Mouse (Mus musculus) kidney, postnatal 10 days (tissue): Measurements from ENCODE around the gene Asb4.
A peak's percentile ranks its signal among the peaks of the same experiment; 100 is the strongest.

Source experiments
- DNase-seq: peaks from one replicate; pipeline ENCODE4 v3.0.0; 2021; ENCODE audit warnings: mixed read lengths

Gene Asb4

GRCm38 (mm10) chr6:5394971-5395370, 11.8 kb downstream of the Asb4 start:
- no peak for DNase-seq

GRCm38 (mm10) chr6:5396797-5397196, 13.6 kb downstream of the Asb4 start:
- no peak for DNase-seq

- DNase-seq: peak; percentile 82
Observed at GRCm38 (mm10) chr6:5401394-5401793, 18.2 kb downstream of the Asb4 start.

GRCm38 (mm10) chr6:5403095-5403815, 20.1 kb downstream of the Asb4 start:
- DNase-seq: no peak

- DNase-seq: no peak
Observed at GRCm38 (mm10) chr6:5404016-5404415, 20.8 kb downstream of the Asb4 start.

- DNase-seq: peak; percentile 34
Observed at GRCm38 (mm10) chr6:5408451-5409177, 25.4 kb downstream of the Asb4 start.

- no peak for DNase-seq
Observed at GRCm38 (mm10) chr6:5409676-5410075, 26.5 kb downstream of the Asb4 start.

GRCm38 (mm10) chr6:5410697-5411391, 27.7 kb downstream of the Asb4 start:
- peak; percentile 89 for DNase-seq

GRCm38 (mm10) chr6:5413282-5413681, 30.1 kb downstream of the Asb4 start:
- peak; percentile 37 for DNase-seq

- no peak for DNase-seq
Observed at GRCm38 (mm10) chr6:5421442-5421841, 38.3 kb downstream of the Asb4 start.

GRCm38 (mm10) chr6:5422386-5422785, 39.2 kb downstream of the Asb4 start:
- no peak for DNase-seq

- no peak for DNase-seq
Observed at GRCm38 (mm10) chr6:5423594-5423993, 40.4 kb downstream of the Asb4 start.

- DNase-seq: no peak
Observed at GRCm38 (mm10) chr6:5427033-5427432, 43.8 kb downstream of the Asb4 start.

- no peak for DNase-seq
Observed at GRCm38 (mm10) chr6:5429562-5429961, 46.4 kb downstream of the Asb4 start.

GRCm38 (mm10) chr6:5429982-5430550, 46.9 kb downstream of the Asb4 start:
- no peak for DNase-seq

GRCm38 (mm10) chr6:5433887-5434286, 50.7 kb downstream of the Asb4 start:
- no peak for DNase-seq

GRCm38 (mm10) chr6:5437757-5438156, 54.6 kb downstream of the Asb4 start:
- peak; percentile 22 for DNase-seq

GRCm38 (mm10) chr6:5441221-5441620, 58.0 kb downstream of the Asb4 start:
- no peak for DNase-seq

- DNase-seq: peak; percentile 22
Observed at GRCm38 (mm10) chr6:5442316-5443085, 59.3 kb downstream of the Asb4 start.

GRCm38 (mm10) chr6:5443104-5443863, 60.1 kb downstream of the Asb4 start:
- no peak for DNase-seq

GRCm38 (mm10) chr6:5444331-5444898, 61.2 kb downstream of the Asb4 start:
- DNase-seq: no peak
